Mouse (Mus musculus) gastrocnemius, adult 2 months (tissue): ENCODE results near the gene Lyrm4. TPM values are rescaled to one million over a fixed set of nuclear protein-coding genes. Genes with fewer than 3 reads are reported as not detected.

ENCODE experiments used
- DNase-seq: peaks from one replicate; pipeline ENCODE4 v3.0.0; 2022
- H3K27ac ChIP-seq: fragments of 200-600 bp; 2 replicates; pipeline ENCODE4 v1.8.1; 2022; ENCODE audit warnings: mild to moderate bottlenecking
- H3K4me3 ChIP-seq: fragments of 200-600 bp; 2 replicates; pipeline ENCODE4 v1.8.1; 2022; ENCODE audit warnings: mild to moderate bottlenecking, moderate library complexity
- CTCF ChIP-seq: fragments of 200-600 bp; IDR thresholded peaks from 2 replicates; pipeline ENCODE4 v1.8.1; 2022; ENCODE audit warnings: antibody characterized with exemption, mild to moderate bottlenecking, moderate library complexity
- intact Hi-C: fragments of 180-260 bp; cut with DNase I; formaldehyde crosslinking; loops from one replicate; pipeline ENCODE4 v1.15.1; 2025
- total RNA-seq, 2 experiments: library from RNA; stranded (reverse); gene quantifications; 2 replicates each; pipeline ENCODE4 v1.2.3; 2021

Gene Lyrm4
- total RNA-seq, 2 experiments from 2014 or later, result 4.4 to 6.4 TPM

GRCm38 (mm10) chr13:35968719-35969430 lies 148.5 kb downstream of the Lyrm4 start:
- no peak overlapping the region for H3K27ac ChIP-seq
- no peak for TF ChIP-seq CTCF
- H3K4me3 ChIP-seq, result peak overlapping the region; percentile 80
- intact Hi-C loops, result no loop called here
- no peak for DNase-seq

DNA sequence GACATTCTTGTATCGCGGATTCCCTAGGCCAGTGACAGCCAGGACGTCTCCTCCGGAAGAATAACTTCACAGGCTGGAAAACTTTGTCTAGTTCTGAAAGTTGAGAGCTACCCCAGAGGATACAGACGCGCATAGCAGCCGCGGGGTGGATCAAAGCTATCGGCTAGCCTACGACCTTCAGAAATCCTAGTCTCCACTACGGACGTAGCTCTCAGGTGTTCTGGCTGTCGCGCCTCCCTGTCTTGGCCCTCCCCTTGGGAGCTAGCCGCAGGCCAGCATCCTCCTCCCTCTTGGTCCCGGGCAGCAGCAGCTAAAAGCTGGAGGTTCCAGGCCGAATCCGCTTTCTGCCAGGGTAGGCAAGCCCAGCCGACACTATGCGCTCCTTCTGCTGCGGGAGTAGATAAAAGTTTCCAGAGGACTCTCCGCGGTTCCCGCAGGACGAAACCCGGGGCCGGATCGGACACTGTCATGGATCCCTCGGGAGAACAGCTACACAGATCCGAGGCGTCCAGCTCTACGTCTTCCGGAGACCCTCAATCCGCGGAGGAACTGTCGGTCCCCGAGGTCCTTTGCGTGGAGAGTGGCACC lies 149.1 kb downstream of the Lyrm4 start:
- Histone ChIP-seq H3K27ac (no peak overlapping the region), H3K4me3 (peak overlapping the region; percentile 80)
- intact Hi-C loops, result no loop called here
- DNase-seq, result peak; percentile 47
- TF ChIP-seq CTCF, result no peak

- no peak overlapping the region for H3K27ac ChIP-seq
- intact Hi-C loops, result no loop called here
- TF ChIP-seq CTCF, result no peak
- peak overlapping the region; percentile 80 for H3K4me3 ChIP-seq
- DNase-seq, result no peak
Measured at GRCm38 (mm10) chr13:35967690-35968089, 149.6 kb downstream of the Lyrm4 start.

- Histone ChIP-seq H3K27ac (no peak overlapping the region), H3K4me3 (no peak overlapping the region)
- intact Hi-C loops, result no loop called here
- DNase-seq, result no peak
- TF ChIP-seq CTCF, result no peak
Measured at GRCm38 (mm10) chr13:35963583-35963982, 153.7 kb downstream of the Lyrm4 start.

GRCm38 (mm10) chr13:35959391-35960067 lies 157.8 kb downstream of the Lyrm4 start:
- TF ChIP-seq CTCF, result no peak
- no peak overlapping the region for H3K27ac ChIP-seq

DNA sequence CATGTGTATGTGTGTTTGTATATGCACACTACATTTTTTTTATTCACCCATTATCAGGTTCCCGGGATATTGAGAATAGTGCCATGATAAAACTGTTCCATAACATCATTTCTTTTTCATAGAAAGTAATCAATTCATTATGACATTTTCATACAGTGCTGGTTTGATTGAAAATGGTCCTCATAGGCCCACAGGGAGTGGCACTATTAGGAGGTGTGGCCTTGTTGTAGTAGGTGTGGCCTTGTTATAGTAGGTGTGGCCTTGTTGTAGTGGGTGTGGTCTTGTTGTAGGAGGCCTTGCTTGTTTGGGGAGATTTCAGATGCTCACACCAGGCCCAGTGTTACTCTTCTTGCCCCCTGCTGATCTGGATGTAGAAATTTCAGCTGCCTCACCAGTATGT lies 158.8 kb downstream of the Lyrm4 start, which contains the start of gene Ppp1r3g:
Gene Ppp1r3g (plus strand): TSS at position 301 of the 400 bp plus-strand sequence.
- DNase-seq, result no peak
- no peak within 1 kb of the TSS for H3K27ac ChIP-seq
- no peak within 1 kb of the TSS for H3K4me3 ChIP-seq
- intact Hi-C loops, result loop anchor here (10.0 kb wide), 1 partner anchor 934 kb away; the partner anchor contains the start of gene Eci2
- no peak for TF ChIP-seq CTCF

More at GRCm38 (mm10) chr13:35959391-35960067, 157.8 kb downstream of the Lyrm4 start:
- no peak overlapping the region for H3K4me3 ChIP-seq
- DNase-seq, result no peak
- intact Hi-C loops, result loop anchor here (10.0 kb wide), 1 partner anchor 935 kb away; the partner anchor contains the start of gene Eci2

GRCm38 (mm10) chr13:35949814-35950455 lies 167.4 kb downstream of the Lyrm4 start:
- no peak overlapping the region for H3K4me3 ChIP-seq
- H3K27ac ChIP-seq, result no peak overlapping the region
- intact Hi-C loops, result loop anchor here (10.0 kb wide), 1 partner anchor 925 kb away; the partner anchor contains the start of gene Eci2
- DNase-seq, result no peak
- TF ChIP-seq CTCF, result no peak

- no peak overlapping the region for H3K27ac ChIP-seq
- DNase-seq, result peak; percentile 79
- no peak overlapping the region for H3K4me3 ChIP-seq
- peak; percentile 96 for TF ChIP-seq CTCF
- intact Hi-C loops, result no loop called here
Measured at GRCm38 (mm10) chr13:35947354-35948000, 169.8 kb downstream of the Lyrm4 start.

DNA sequence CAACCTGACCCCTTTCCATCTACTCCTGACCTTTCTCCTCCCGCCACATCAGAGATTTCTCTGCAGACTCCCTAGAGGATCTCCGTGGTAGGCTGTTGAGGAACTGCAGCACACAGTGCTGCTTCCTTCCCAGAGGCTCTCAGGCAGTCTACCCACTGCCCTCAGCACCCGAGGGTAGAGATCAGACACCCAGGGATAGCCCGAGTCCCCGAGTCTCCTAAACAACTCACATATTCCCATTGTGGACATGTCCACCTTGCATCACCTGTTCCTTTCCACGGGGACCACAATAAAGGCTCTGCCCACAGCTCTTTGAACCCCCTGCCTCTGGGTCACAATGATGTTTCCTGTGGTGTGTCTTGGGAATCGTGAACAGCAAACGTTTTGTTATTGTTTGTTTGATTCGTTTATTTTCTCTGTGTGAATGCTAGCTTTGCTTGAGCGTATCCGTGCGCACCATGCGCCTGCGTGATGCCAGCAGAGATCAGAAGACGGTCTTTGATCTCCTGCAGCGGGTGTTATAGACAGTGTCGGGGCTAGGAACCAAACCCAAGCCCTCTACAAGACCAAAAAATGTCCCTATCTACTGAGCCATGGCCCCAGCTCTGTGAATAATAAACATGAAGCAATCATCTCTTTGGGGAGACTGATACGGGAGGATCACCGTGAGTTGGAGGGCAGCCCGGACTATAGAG lies 170.5 kb downstream of the Lyrm4 start:
- TF ChIP-seq CTCF, result no peak
- Histone ChIP-seq H3K27ac (no peak overlapping the region), H3K4me3 (no peak overlapping the region)
- intact Hi-C loops, result no loop called here
- DNase-seq, result no peak

- Histone ChIP-seq H3K4me3 (no peak overlapping the region), H3K27ac (no peak overlapping the region)
- TF ChIP-seq CTCF, result no peak
- intact Hi-C loops, result no loop called here
- no peak for DNase-seq
Measured at GRCm38 (mm10) chr13:35940934-35941333, 176.4 kb downstream of the Lyrm4 start.

DNA sequence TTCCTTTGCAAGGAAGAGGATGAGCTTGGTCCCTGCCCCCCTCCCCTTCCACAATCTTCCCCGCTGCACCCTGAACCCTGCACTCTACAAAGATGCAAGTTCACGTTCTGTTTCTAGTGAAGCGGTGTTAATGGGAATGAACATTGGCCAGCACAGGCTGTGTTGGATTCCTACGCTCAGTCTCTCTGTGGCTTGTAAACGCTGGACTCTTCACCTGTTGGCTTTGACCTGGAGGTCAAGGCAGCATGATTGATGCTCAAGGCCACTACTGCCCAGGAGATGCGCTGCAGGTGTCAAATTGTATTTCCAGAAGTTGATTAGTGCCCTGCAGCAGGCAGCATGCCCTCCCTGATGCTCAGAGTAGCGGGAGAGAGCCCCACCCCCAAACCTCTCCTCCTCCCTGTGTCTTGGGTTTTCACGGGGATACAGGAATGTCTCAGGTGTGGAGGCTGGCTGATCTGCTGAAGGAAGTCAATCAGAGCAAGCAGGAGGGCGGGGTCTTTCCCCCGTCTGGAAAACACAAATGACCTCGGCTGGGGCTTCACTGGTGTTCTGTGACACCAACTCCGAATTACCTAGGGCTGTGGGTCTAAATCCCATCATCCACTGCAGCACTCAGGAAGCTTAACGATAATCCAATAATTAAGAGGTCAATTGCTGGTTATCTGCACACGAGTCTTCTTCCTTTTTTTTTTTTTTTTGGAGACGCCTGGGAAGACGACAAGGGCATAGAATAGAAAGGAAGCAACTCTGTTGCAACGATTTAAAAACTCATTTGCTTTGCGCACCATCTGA lies 177.3 kb downstream of the Lyrm4 start:
- TF ChIP-seq CTCF, result no peak
- no peak overlapping the region for H3K4me3 ChIP-seq
- H3K27ac ChIP-seq, result no peak overlapping the region
- intact Hi-C loops, result no loop called here
- DNase-seq, result no peak
